Mouse (Mus musculus) midbrain, embryonic 12.5 days (tissue): ENCODE measurements around the gene Sphk2. TPM values are rescaled to one million over a fixed set of nuclear protein-coding genes. Genes with fewer than 3 reads are reported as not detected.

Experiments
- ATAC-seq: fragments of 200-750 bp; cut with Nextera tagmentation; 2 replicates; pipeline ENCODE4 v1.8.0; 2017; ENCODE audit warnings: low read depth, moderate TSS enrichment, moderate library complexity; ENCODE audit not compliant: low FRiP score
- H3K27ac ChIP-seq: fragments of 300-500 bp; sonication (generic); replicated peaks from 2 replicates; pipeline ENCODE4 v1.5.1; 2016; ENCODE audit warnings: mild to moderate bottlenecking
- H3K27me3 ChIP-seq: fragments of 300-500 bp; sonication (generic); 2 replicates; pipeline ENCODE4 v1.6.1; 2016; ENCODE audit warnings: mild to moderate bottlenecking
- H3K36me3 ChIP-seq: fragments of 300-500 bp; sonication (generic); 2 replicates; pipeline ENCODE4 v1.6.1; 2016
- H3K4me1 ChIP-seq: fragments of 300-500 bp; sonication (generic); 2 replicates; pipeline ENCODE4 v1.6.1; 2016
- H3K4me2 ChIP-seq: fragments of 300-500 bp; sonication (generic); replicated peaks from 2 replicates; pipeline ENCODE4 v1.6.1; 2016; ENCODE audit warnings: mild to moderate bottlenecking, moderate library complexity
- H3K4me3 ChIP-seq: fragments of 300-500 bp; sonication (generic); 2 replicates; pipeline ENCODE4 v1.5.1; 2016; ENCODE audit warnings: mild to moderate bottlenecking
- H3K9ac ChIP-seq: fragments of 300-500 bp; sonication (generic); replicated peaks from 2 replicates; pipeline ENCODE4 v1.6.1; 2016; ENCODE audit warnings: mild to moderate bottlenecking, moderate library complexity
- H3K9me3 ChIP-seq: fragments of 300-500 bp; sonication (generic); 2 replicates; pipeline ENCODE4 v1.6.1; 2016; ENCODE audit warnings: mild to moderate bottlenecking
- WGBS: fragments of 180-500 bp; shearing (Covaris S2); methylation state at CpG from one replicate; pipeline ENCODE4 v1.1.7; 2016; 5-methylcytosine and 5-hydroxymethylcytosine counted together
- polyA plus RNA-seq: library from polyadenylated mRNA; unstranded; fragments of >200 nt; fragmentation: Nextera tagmentation; extraction: Ambion mirVana; gene quantifications from 2 replicates; pipeline ENCODE4 v1.2.1, GENCODE M21; 2016

The Sphk2 gene
- polyA plus RNA-seq, 1 experiment from 2014 or later, result 25.8 TPM

DNA sequence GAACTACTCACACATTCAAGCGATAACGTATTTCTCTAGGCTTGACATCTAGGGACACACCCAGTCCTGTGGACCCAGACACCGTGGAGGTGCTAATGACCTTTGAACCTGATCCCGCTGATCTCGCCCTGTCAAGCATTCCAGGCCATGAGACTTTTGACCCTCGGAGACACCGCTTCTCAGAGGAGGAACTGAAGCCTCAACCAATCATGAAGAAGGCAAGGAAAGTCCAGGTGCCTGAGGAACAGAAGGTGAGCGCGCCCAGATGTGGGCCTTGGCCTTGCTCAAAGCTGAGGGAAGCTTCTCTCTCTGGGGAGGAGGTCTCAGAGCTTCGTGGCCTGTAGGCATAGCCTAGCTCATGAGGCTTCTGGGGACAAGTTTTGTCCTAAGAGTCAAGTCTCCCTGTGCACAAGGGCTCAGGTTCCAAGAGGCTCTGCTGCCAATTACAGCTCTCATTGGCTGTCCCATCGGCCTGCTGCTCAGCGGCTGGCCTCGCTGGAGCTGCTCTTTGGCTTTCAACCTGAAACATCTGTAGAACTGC lies 9.5 kb downstream of the Sphk2 start:
- no peak overlapping the region for H3K4me3 ChIP-seq
- H3K27ac ChIP-seq, result peak overlapping the region; percentile 80
- H3K4me1 ChIP-seq, result peaks cover 69% of the 10 kb centered on the region
- peak overlapping the region; percentile 98 for H3K4me2 ChIP-seq
- WGBS, result 58% methylated on average over 13 of the region's 13 CpGs
- H3K27me3 ChIP-seq, result peaks cover 8% of the 10 kb centered on the region; the same call in 1 of the 2 replicates
- no peak overlapping the region for H3K9ac ChIP-seq
- H3K36me3 ChIP-seq, result peaks cover 35% of the 10 kb centered on the region
- no peak for ATAC-seq
- no peaks in the 10 kb centered on the region for H3K9me3 ChIP-seq

DNA sequence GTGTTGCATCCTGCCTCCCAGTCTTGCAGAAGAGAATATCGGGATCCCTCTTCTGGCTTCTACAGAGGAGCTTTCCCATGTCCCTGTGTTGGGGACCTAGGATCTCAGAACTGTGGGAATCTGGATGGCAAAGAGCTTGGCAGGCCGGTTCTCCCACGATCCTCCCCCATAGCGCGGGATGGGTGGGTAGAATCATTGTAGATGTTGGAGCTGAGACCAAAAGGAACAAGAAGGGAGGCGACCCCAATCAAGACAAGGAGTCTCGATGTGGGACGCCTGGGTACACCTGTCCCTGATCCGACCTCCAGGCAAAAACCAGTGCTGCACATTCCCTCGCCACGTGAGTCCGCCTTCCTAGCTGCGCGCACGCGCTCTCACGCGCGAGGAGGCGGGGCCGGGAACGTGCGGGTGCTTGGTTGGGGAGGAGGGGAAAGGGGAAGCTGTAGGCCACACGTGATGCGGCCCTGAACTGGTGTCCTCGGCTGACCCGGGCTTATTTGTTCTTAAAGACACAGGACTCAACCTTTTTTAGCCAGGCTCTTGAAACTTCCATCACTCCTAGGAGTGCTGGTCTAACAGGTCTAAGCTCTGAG lies 10.3 kb downstream of the Sphk2 start:
- no peak for ATAC-seq
- Histone ChIP-seq H3K27ac (peak overlapping the region; percentile 80), H3K4me2 (peak overlapping the region; percentile 98), H3K36me3 (peaks cover 27% of the 10 kb centered on the region), H3K9me3 (no peaks in the 10 kb centered on the region), H3K9ac (peak overlapping the region; percentile 44; the same call in 1 of the 2 replicates), H3K4me3 (peak overlapping the region; percentile 58), H3K27me3 (peaks cover 8% of the 10 kb centered on the region; the same call in 1 of the 2 replicates), H3K4me1 (peaks cover 77% of the 10 kb centered on the region)
- under 1% methylated on average over 27 of the region's 27 CpGs for WGBS

DNA sequence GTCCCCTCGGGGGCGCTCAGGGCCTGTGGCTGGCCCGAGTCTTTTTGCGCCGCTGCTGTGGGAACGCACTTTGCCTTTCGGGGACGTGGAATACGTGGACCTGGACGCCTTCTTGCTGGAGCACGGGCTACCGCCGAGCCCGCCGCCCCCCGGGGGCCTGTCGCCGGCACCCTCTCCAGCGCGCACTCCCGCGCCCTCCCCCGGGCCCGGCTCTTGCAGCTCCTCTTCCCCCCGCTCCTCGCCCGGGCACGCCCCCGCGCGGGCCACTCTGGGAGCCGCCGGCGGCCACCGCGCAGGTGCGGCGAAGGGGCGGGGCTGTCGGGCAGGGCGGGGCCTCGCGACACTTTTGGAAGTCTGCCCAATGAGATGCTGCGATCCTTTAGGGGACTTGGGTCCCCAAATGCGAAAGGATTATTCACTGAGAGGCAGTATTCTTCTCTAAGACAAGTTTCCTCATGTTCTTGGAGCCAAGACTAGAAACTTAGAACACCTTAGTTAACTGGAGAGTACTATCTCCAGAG lies 11.0 kb downstream of the Sphk2 start:
- H3K27me3 ChIP-seq, result peaks cover 8% of the 10 kb centered on the region; the same call in 1 of the 2 replicates
- peak overlapping the region; percentile 78 for H3K9ac ChIP-seq
- WGBS, result under 1% methylated on average over 40 of the region's 45 CpGs
- no peaks in the 10 kb centered on the region for H3K9me3 ChIP-seq
- H3K36me3 ChIP-seq, result peaks cover 20% of the 10 kb centered on the region
- no peak for ATAC-seq
- H3K27ac ChIP-seq, result peak overlapping the region; percentile 80; the same call in 1 of the 2 replicates
- peak overlapping the region; percentile 58 for H3K4me3 ChIP-seq
- peaks cover 77% of the 10 kb centered on the region for H3K4me1 ChIP-seq
- H3K4me2 ChIP-seq, result peak overlapping the region; percentile 98

- peak overlapping the region; percentile 98 for H3K4me2 ChIP-seq
- peaks cover 83% of the 10 kb centered on the region for H3K4me1 ChIP-seq
- peaks cover 11% of the 10 kb centered on the region for H3K36me3 ChIP-seq
- H3K9me3 ChIP-seq, result no peaks in the 10 kb centered on the region
- H3K27ac ChIP-seq, result no peak overlapping the region
- peaks cover 8% of the 10 kb centered on the region; the same call in 1 of the 2 replicates for H3K27me3 ChIP-seq
- WGBS, result 1% methylated on average over 7 of the region's 7 CpGs
- ATAC-seq, result no peak
- H3K4me3 ChIP-seq, result peak overlapping the region; percentile 58
- H3K9ac ChIP-seq, result peak overlapping the region; percentile 78
These were observed 11.9 kb downstream of the Sphk2 start for GRCm38 (mm10) chr7:45705873-45706281.

- Histone ChIP-seq H3K4me3 (peak overlapping the region; percentile 58), H3K9ac (peak overlapping the region; percentile 51), H3K4me2 (peak overlapping the region; percentile 98), H3K36me3 (peaks cover 6% of the 10 kb centered on the region; the same call in 1 of the 2 replicates), H3K9me3 (no peaks in the 10 kb centered on the region), H3K27me3 (peaks cover 11% of the 10 kb centered on the region), H3K27ac (peak overlapping the region; percentile 64), H3K4me1 (peaks cover 85% of the 10 kb centered on the region)
- under 1% methylated on average over 21 of the region's 21 CpGs for WGBS
- ATAC-seq, result no peak
These were observed 12.3 kb downstream of the Sphk2 start for GRCm38 (mm10) chr7:45705443-45705864.

DNA sequence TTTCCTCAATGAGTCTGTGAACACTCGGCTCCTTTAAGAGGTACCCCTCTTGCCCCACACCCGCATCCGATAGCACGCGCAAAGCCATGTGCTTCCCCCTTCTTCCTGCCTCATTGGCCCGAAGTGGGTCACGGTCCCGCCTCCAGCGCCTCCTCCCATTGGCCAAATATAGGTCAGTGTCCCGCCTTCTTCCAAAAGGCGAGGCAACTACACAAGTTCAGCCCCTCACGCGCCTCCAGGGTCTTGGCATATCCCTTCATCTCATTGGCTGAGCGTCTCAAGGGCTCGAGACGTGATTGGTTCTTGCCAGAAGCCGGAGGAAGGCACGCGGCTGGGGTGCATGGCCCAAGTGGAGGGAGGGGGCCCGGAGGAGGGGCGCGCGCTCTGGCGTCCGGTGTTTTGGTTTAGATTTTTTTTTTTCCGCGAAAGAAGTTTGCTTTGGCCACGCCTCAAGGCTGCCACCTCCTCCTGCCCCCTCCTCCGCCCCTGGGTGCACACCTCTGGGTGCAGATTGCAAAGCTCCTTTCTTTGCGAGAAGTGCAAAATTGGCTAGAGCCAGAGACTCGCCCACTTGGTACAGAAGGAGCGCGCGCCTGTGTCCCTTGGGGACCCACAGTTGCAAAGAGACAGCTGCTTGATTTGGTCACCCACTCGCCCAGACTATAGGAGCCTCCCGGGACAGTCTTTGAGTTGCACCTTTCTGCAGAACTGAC lies 12.9 kb downstream of the Sphk2 start, which contains the start of gene Dbp:
Gene Dbp, plus strand, starts transcription at position 359 of the 713 bp plus-strand sequence.
- H3K4me2 ChIP-seq, result peak within 1 kb of the TSS; percentile 98

GRCm38 (mm10) chr7:45704046-45704559 lies 13.7 kb downstream of the Sphk2 start:
- peaks cover 24% of the 10 kb centered on the region for H3K27me3 ChIP-seq
- H3K27ac ChIP-seq, result peak overlapping the region; percentile 88
- H3K9ac ChIP-seq, result peak overlapping the region; percentile 21; the same call in 1 of the 2 replicates
- H3K4me1 ChIP-seq, result peaks cover 83% of the 10 kb centered on the region
- ATAC-seq, result peak; percentile 53
- no peaks in the 10 kb centered on the region for H3K9me3 ChIP-seq
- WGBS, result under 1% methylated on average over 13 of the region's 13 CpGs
- no peaks in the 10 kb centered on the region for H3K36me3 ChIP-seq
- H3K4me2 ChIP-seq, result peak overlapping the region; percentile 98
- peak overlapping the region; percentile 58 for H3K4me3 ChIP-seq

More for the DNA sequence above, 12.9 kb downstream of the Sphk2 start, which contains the start of gene Dbp:
- peak within 1 kb of the TSS; percentile 58 for H3K4me3 ChIP-seq
- H3K27me3 ChIP-seq, result peaks cover 17% of the 10 kb centered on the region
- H3K9ac ChIP-seq, result peak within 1 kb of the TSS; percentile 51
- peaks cover 85% of the 10 kb centered on the region for H3K4me1 ChIP-seq
- H3K36me3 ChIP-seq, result peaks cover under 1% of the 10 kb centered on the region; the same call in 1 of the 2 replicates
- H3K27ac ChIP-seq, result peak within 1 kb of the TSS; percentile 88
- peak; percentile 82 for ATAC-seq
- WGBS, result under 1% methylated on average over 36 of the region's 36 CpGs
- H3K9me3 ChIP-seq, result no peaks in the 10 kb centered on the region

GRCm38 (mm10) chr7:45703521-45704033 lies 14.2 kb downstream of the Sphk2 start:
- Histone ChIP-seq H3K4me3 (peak overlapping the region; percentile 58), H3K9me3 (no peaks in the 10 kb centered on the region), H3K27ac (peak overlapping the region; percentile 88), H3K4me1 (peaks cover 78% of the 10 kb centered on the region), H3K9ac (peak overlapping the region; percentile 51), H3K27me3 (peaks cover 30% of the 10 kb centered on the region), H3K36me3 (no peaks in the 10 kb centered on the region), H3K4me2 (peak overlapping the region; percentile 98)
- no peak for ATAC-seq
- 36% methylated on average over 12 of the region's 12 CpGs for WGBS

DNA sequence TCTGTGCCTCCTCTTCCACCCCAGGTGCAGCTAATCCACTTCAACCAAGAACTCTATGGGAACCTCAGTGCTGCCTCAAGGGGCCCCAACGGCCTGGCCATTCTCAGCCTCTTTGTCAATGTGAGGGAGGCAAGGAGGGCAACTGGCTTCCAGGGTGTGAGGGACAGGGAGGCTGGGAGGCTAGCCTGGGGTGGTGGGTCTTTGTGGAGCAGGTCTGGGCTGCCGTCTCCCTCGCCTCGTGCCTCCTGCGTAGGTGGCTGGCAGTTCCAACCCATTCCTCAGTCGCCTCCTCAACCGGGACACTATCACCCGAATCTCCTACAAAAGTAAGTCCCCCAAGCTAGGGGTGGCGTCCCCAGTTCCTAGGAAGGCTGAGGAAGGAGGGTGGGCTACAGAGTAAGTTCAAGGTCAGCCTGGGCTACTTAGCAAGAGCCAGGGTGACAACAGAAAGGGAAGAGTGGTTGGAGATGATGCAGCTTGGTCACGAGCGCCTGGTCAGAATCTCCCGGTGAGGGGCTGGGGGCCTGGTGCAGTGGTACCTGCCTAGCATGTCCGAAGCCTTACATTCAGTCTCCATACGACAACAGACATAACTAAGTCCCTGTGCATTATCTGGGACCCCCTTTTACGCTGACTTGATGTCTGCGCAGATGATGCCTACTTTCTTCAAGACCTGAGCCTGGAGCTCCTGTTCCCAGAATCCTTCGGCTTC lies 14.8 kb downstream of the Sphk2 start:
- Histone ChIP-seq H3K27me3 (peaks cover 32% of the 10 kb centered on the region), H3K4me3 (0 out of 2 replicates have a peak overlapping the region, but pooled peaks have one; percentile 58), H3K4me1 (peaks cover 72% of the 10 kb centered on the region), H3K36me3 (no peaks in the 10 kb centered on the region), H3K27ac (peak overlapping the region; percentile 88), H3K9me3 (no peaks in the 10 kb centered on the region), H3K9ac (no peak overlapping the region), H3K4me2 (peak overlapping the region; percentile 98)
- WGBS, result 92% methylated on average over 17 of the region's 17 CpGs
- no peak for ATAC-seq

DNA sequence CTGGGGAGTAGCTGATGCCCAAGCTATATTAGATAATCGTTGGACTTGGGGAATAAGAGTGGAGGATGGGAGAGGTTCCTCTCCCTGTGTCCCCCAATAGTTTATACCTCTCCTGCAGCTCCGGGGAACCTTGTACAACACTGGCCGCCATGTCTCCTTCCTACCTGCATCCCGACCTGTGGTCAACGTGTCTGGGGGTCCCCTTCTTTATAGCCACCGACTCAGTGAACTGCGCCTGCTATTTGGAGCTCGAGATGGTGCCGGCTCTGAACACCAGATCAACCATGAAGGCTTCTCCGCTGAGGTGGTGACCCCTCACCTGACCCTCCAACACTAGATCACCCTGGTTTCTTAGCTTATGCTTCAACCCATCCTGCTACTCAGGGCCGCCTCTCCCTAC lies 15.5 kb downstream of the Sphk2 start:
- no peaks in the 10 kb centered on the region for H3K36me3 ChIP-seq
- H3K27me3 ChIP-seq, result peaks cover 34% of the 10 kb centered on the region
- H3K4me3 ChIP-seq, result no peak overlapping the region
- ATAC-seq, result no peak
- H3K9me3 ChIP-seq, result no peaks in the 10 kb centered on the region
- H3K4me2 ChIP-seq, result no peak overlapping the region
- peaks cover 65% of the 10 kb centered on the region for H3K4me1 ChIP-seq
- WGBS, result 96% methylated on average over 11 of the region's 11 CpGs
- no peak overlapping the region for H3K9ac ChIP-seq
- no peak overlapping the region for H3K27ac ChIP-seq

GRCm38 (mm10) chr7:45701607-45702006 lies 16.2 kb downstream of the Sphk2 start:
- Histone ChIP-seq H3K9ac (0 out of 2 replicates have a peak overlapping the region, but pooled peaks have one; percentile 57), H3K9me3 (no peaks in the 10 kb centered on the region), H3K4me3 (peak overlapping the region; percentile 48; the same call in 1 of the 2 replicates), H3K4me1 (peaks cover 58% of the 10 kb centered on the region), H3K27ac (no peak overlapping the region), H3K27me3 (peaks cover 31% of the 10 kb centered on the region), H3K36me3 (no peaks in the 10 kb centered on the region), H3K4me2 (peak overlapping the region; percentile 87; the same call in 1 of the 2 replicates)
- no peak for ATAC-seq
- WGBS, result 85% methylated on average over 11 of the region's 11 CpGs
